Mouse (Mus musculus): ENCODE data around the gene Rho. TPM values are rescaled to one million over a fixed set of nuclear protein-coding genes. Genes with fewer than 3 reads are reported as not detected.

Gene Rho
- 0.25 TPM in 1 of 2 replicates, not detected in the other for polyA plus RNA-seq (2014; fragmentation: Nextera tagmentation; extraction: Ambion mirVana)

GRCm38 (mm10) chr6:115931639-115932038 is at the start of gene Rho:
TSS of gene Rho (plus strand) at chr6:115931748.
- Histone ChIP-seq H3K36me3 (ENCODE audit: control insufficient read depth, insufficient read depth, low read length) (no peaks in the 10 kb centered on the region), H3K4me2 (replicated peaks; ENCODE audit: low read depth, low read length) (no peak within 1 kb of the TSS), H3K4me3 (ENCODE audit: low read depth, low read length) (no peak within 1 kb of the TSS), H3K27ac (ENCODE audit: low read length) (no peak within 1 kb of the TSS), H3K4me1 (ENCODE audit: control insufficient read depth, insufficient read depth, low read length) (peaks cover 12% of the 10 kb centered on the region), H3K27me3 (ENCODE audit: control insufficient read depth, insufficient read depth, low read length) (no peaks in the 10 kb centered on the region), H3K9me3 (ENCODE audit: control insufficient read depth, low read depth, low read length) (no peaks in the 10 kb centered on the region), H3K9ac (replicated peaks; ENCODE audit: low read depth, low read length) (no peak within 1 kb of the TSS)
- 81% methylated on average over 14 of the region's 14 CpGs for WGBS
- no peak for ATAC-seq (ENCODE audit: insufficient number of reproducible peaks, insufficient read depth, low FRiP score, low read depth)

- Histone ChIP-seq H3K27ac (ENCODE audit: low read length) (no peak overlapping the region), H3K4me2 (replicated peaks; ENCODE audit: low read depth, low read length) (no peak overlapping the region), H3K9me3 (ENCODE audit: control insufficient read depth, low read depth, low read length) (peaks cover 3% of the 10 kb centered on the region; the same call in 1 of the 2 replicates), H3K27me3 (ENCODE audit: control insufficient read depth, insufficient read depth, low read length) (no peaks in the 10 kb centered on the region), H3K9ac (replicated peaks; ENCODE audit: low read depth, low read length) (no peak overlapping the region), H3K4me3 (ENCODE audit: low read depth, low read length) (no peak overlapping the region), H3K36me3 (ENCODE audit: control insufficient read depth, insufficient read depth, low read length) (peaks cover 13% of the 10 kb centered on the region), H3K4me1 (ENCODE audit: control insufficient read depth, insufficient read depth, low read length) (peaks cover 5% of the 10 kb centered on the region; the same call in 1 of the 2 replicates)
- no peak for ATAC-seq (ENCODE audit: insufficient number of reproducible peaks, insufficient read depth, low FRiP score, low read depth)
Measured at GRCm38 (mm10) chr6:115884018-115884417, 47.5 kb upstream of the Rho start.

- ATAC-seq (ENCODE audit: insufficient number of reproducible peaks, insufficient read depth, low FRiP score, low read depth), result no peak
- peaks cover 3% of the 10 kb centered on the region; the same call in 1 of the 2 replicates for H3K9me3 ChIP-seq (ENCODE audit: control insufficient read depth, low read depth, low read length)
- 52% methylated on average over 4 of the region's 4 CpGs for WGBS
- H3K27me3 ChIP-seq (ENCODE audit: control insufficient read depth, insufficient read depth, low read length), result no peaks in the 10 kb centered on the region
- H3K4me2 ChIP-seq (replicated peaks; ENCODE audit: low read depth, low read length), result no peak overlapping the region
- no peak overlapping the region for H3K9ac ChIP-seq (replicated peaks; ENCODE audit: low read depth, low read length)
- H3K4me1 ChIP-seq (ENCODE audit: control insufficient read depth, insufficient read depth, low read length), result peaks cover 14% of the 10 kb centered on the region
- no peak overlapping the region for H3K4me3 ChIP-seq (ENCODE audit: low read depth, low read length)
- peaks cover 13% of the 10 kb centered on the region for H3K36me3 ChIP-seq (ENCODE audit: control insufficient read depth, insufficient read depth, low read length)
- H3K27ac ChIP-seq (ENCODE audit: low read length), result no peak overlapping the region
Measured at GRCm38 (mm10) chr6:115886894-115887293, 44.7 kb upstream of the Rho start.

- Histone ChIP-seq H3K4me1 (ENCODE audit: control insufficient read depth, insufficient read depth, low read length) (peaks cover 18% of the 10 kb centered on the region), H3K9ac (replicated peaks; ENCODE audit: low read depth, low read length) (no peak overlapping the region), H3K27ac (ENCODE audit: low read length) (no peak overlapping the region), H3K4me2 (replicated peaks; ENCODE audit: low read depth, low read length) (no peak overlapping the region), H3K9me3 (ENCODE audit: control insufficient read depth, low read depth, low read length) (peaks cover 3% of the 10 kb centered on the region; the same call in 1 of the 2 replicates), H3K27me3 (ENCODE audit: control insufficient read depth, insufficient read depth, low read length) (no peaks in the 10 kb centered on the region), H3K4me3 (ENCODE audit: low read depth, low read length) (no peak overlapping the region), H3K36me3 (ENCODE audit: control insufficient read depth, insufficient read depth, low read length) (peaks cover 13% of the 10 kb centered on the region)
- no peak for ATAC-seq (ENCODE audit: insufficient number of reproducible peaks, insufficient read depth, low FRiP score, low read depth)
- WGBS, result 93% methylated on average over 3 of the region's 3 CpGs
Measured at GRCm38 (mm10) chr6:115888296-115888695, 43.3 kb upstream of the Rho start.

GRCm38 (mm10) chr6:115890601-115891000 is 40.9 kb upstream of the Rho start:
- Histone ChIP-seq H3K4me1 (ENCODE audit: control insufficient read depth, insufficient read depth, low read length) (peaks cover 18% of the 10 kb centered on the region), H3K9ac (replicated peaks; ENCODE audit: low read depth, low read length) (no peak overlapping the region), H3K4me3 (ENCODE audit: low read depth, low read length) (no peak overlapping the region), H3K4me2 (replicated peaks; ENCODE audit: low read depth, low read length) (no peak overlapping the region), H3K9me3 (ENCODE audit: control insufficient read depth, low read depth, low read length) (peaks cover 3% of the 10 kb centered on the region; the same call in 1 of the 2 replicates), H3K27ac (ENCODE audit: low read length) (peak overlapping the region; percentile 85; the same call in 1 of the 2 replicates), H3K27me3 (ENCODE audit: control insufficient read depth, insufficient read depth, low read length) (no peaks in the 10 kb centered on the region), H3K36me3 (ENCODE audit: control insufficient read depth, insufficient read depth, low read length) (peaks cover 16% of the 10 kb centered on the region)
- no peak for ATAC-seq (ENCODE audit: insufficient number of reproducible peaks, insufficient read depth, low FRiP score, low read depth)
- 71% methylated on average over 8 of the region's 8 CpGs for WGBS

- peaks cover 18% of the 10 kb centered on the region for H3K4me1 ChIP-seq (ENCODE audit: control insufficient read depth, insufficient read depth, low read length)
- no peak for ATAC-seq (ENCODE audit: insufficient number of reproducible peaks, insufficient read depth, low FRiP score, low read depth)
- no peak overlapping the region for H3K9ac ChIP-seq (replicated peaks; ENCODE audit: low read depth, low read length)
- H3K9me3 ChIP-seq (ENCODE audit: control insufficient read depth, low read depth, low read length), result peaks cover 3% of the 10 kb centered on the region; the same call in 1 of the 2 replicates
- H3K27ac ChIP-seq (ENCODE audit: low read length), result peak overlapping the region; percentile 85
- WGBS, result 44% methylated on average over 6 of the region's 6 CpGs
- H3K4me2 ChIP-seq (replicated peaks; ENCODE audit: low read depth, low read length), result no peak overlapping the region
- H3K4me3 ChIP-seq (ENCODE audit: low read depth, low read length), result no peak overlapping the region
- H3K36me3 ChIP-seq (ENCODE audit: control insufficient read depth, insufficient read depth, low read length), result peaks cover 16% of the 10 kb centered on the region
- no peaks in the 10 kb centered on the region for H3K27me3 ChIP-seq (ENCODE audit: control insufficient read depth, insufficient read depth, low read length)
Measured at GRCm38 (mm10) chr6:115891061-115891460, 40.5 kb upstream of the Rho start.

- H3K27ac ChIP-seq (ENCODE audit: low read length), result peak overlapping the region; percentile 85
- H3K4me1 ChIP-seq (ENCODE audit: control insufficient read depth, insufficient read depth, low read length), result peaks cover 18% of the 10 kb centered on the region
- no peak overlapping the region for H3K9ac ChIP-seq (replicated peaks; ENCODE audit: low read depth, low read length)
- peak; percentile 61; the same call in 1 of the 2 replicates for ATAC-seq (ENCODE audit: insufficient number of reproducible peaks, insufficient read depth, low FRiP score, low read depth)
- peaks cover 16% of the 10 kb centered on the region for H3K36me3 ChIP-seq (ENCODE audit: control insufficient read depth, insufficient read depth, low read length)
- peaks cover 3% of the 10 kb centered on the region; the same call in 1 of the 2 replicates for H3K9me3 ChIP-seq (ENCODE audit: control insufficient read depth, low read depth, low read length)
- H3K4me3 ChIP-seq (ENCODE audit: low read depth, low read length), result no peak overlapping the region
- no peaks in the 10 kb centered on the region for H3K27me3 ChIP-seq (ENCODE audit: control insufficient read depth, insufficient read depth, low read length)
- H3K4me2 ChIP-seq (replicated peaks; ENCODE audit: low read depth, low read length), result no peak overlapping the region
- 41% methylated on average over 8 of the region's 8 CpGs for WGBS
Measured at GRCm38 (mm10) chr6:115891497-115892061, 40.0 kb upstream of the Rho start.

- H3K4me1 ChIP-seq (ENCODE audit: control insufficient read depth, insufficient read depth, low read length), result peaks cover 18% of the 10 kb centered on the region
- no peaks in the 10 kb centered on the region for H3K27me3 ChIP-seq (ENCODE audit: control insufficient read depth, insufficient read depth, low read length)
- ATAC-seq (ENCODE audit: insufficient number of reproducible peaks, insufficient read depth, low FRiP score, low read depth), result no peak
- peak overlapping the region; percentile 73; the same call in 1 of the 2 replicates for H3K27ac ChIP-seq (ENCODE audit: low read length)
- H3K9ac ChIP-seq (replicated peaks; ENCODE audit: low read depth, low read length), result no peak overlapping the region
- H3K4me3 ChIP-seq (ENCODE audit: low read depth, low read length), result no peak overlapping the region
- H3K4me2 ChIP-seq (replicated peaks; ENCODE audit: low read depth, low read length), result no peak overlapping the region
- 73% methylated on average over 3 of the region's 3 CpGs for WGBS
- peaks cover 12% of the 10 kb centered on the region for H3K36me3 ChIP-seq (ENCODE audit: control insufficient read depth, insufficient read depth, low read length)
- H3K9me3 ChIP-seq (ENCODE audit: control insufficient read depth, low read depth, low read length), result peaks cover 3% of the 10 kb centered on the region; the same call in 1 of the 2 replicates
Measured at GRCm38 (mm10) chr6:115892363-115892762, 39.2 kb upstream of the Rho start.

GRCm38 (mm10) chr6:115896346-115896745 is 35.2 kb upstream of the Rho start:
- H3K9me3 ChIP-seq (ENCODE audit: control insufficient read depth, low read depth, low read length), result no peaks in the 10 kb centered on the region
- H3K4me2 ChIP-seq (replicated peaks; ENCODE audit: low read depth, low read length), result no peak overlapping the region
- H3K27ac ChIP-seq (ENCODE audit: low read length), result no peak overlapping the region
- no peak for ATAC-seq (ENCODE audit: insufficient number of reproducible peaks, insufficient read depth, low FRiP score, low read depth)
- 59% methylated on average over 1 of the region's 1 CpGs for WGBS
- H3K4me1 ChIP-seq (ENCODE audit: control insufficient read depth, insufficient read depth, low read length), result peaks cover 9% of the 10 kb centered on the region
- H3K9ac ChIP-seq (replicated peaks; ENCODE audit: low read depth, low read length), result no peak overlapping the region
- H3K36me3 ChIP-seq (ENCODE audit: control insufficient read depth, insufficient read depth, low read length), result peaks cover 3% of the 10 kb centered on the region
- H3K27me3 ChIP-seq (ENCODE audit: control insufficient read depth, insufficient read depth, low read length), result no peaks in the 10 kb centered on the region
- H3K4me3 ChIP-seq (ENCODE audit: low read depth, low read length), result no peak overlapping the region
